Mouse (Mus musculus): ENCODE results near the gene Fam129c. TPM values are rescaled to one million over a fixed set of nuclear protein-coding genes. Genes with fewer than 3 reads are reported as not detected.

The Fam129c gene
- polyA plus RNA-seq (2016; fragmentation: Nextera tagmentation; extraction: Ambion mirVana): 5.3 and 6.3 TPM in 2 replicates

GRCm38 (mm10) chr8:71597451-71597850 is at the start of gene Fam129c:
TSS of gene Fam129c (plus strand) at chr8:71597648.
- no peak for ATAC-seq (ENCODE audit: low FRiP score)
- H3K27me3 ChIP-seq: peaks cover 30% of the 10 kb centered on the region
- no peak within 1 kb of the TSS for H3K4me3 ChIP-seq
- peaks cover 3% of the 10 kb centered on the region; the same call in 1 of the 2 replicates for H3K36me3 ChIP-seq
- H3K9me3 ChIP-seq (replicated peaks): no peaks in the 10 kb centered on the region
- no peak within 1 kb of the TSS for H3K4me2 ChIP-seq (replicated peaks)
- H3K27ac ChIP-seq: no peak within 1 kb of the TSS
- no peak within 1 kb of the TSS for H3K9ac ChIP-seq
- 72% methylated on average over 3 of the region's 3 CpGs for WGBS
- peaks cover 18% of the 10 kb centered on the region for H3K4me1 ChIP-seq

- Histone ChIP-seq H3K4me1 (no peaks in the 10 kb centered on the region), H3K36me3 (peaks cover 28% of the 10 kb centered on the region), H3K27me3 (peaks cover 12% of the 10 kb centered on the region), H3K4me2 (replicated peaks) (no peak overlapping the region), H3K4me3 (no peak overlapping the region), H3K27ac (no peak overlapping the region), H3K9ac (no peak overlapping the region), H3K9me3 (replicated peaks) (no peaks in the 10 kb centered on the region)
- 74% methylated on average over 7 of the region's 7 CpGs for WGBS
- ATAC-seq (ENCODE audit: low FRiP score): no peak
Observed at GRCm38 (mm10) chr8:71550754-71551153, 46.7 kb upstream of the Fam129c start.

- Histone ChIP-seq H3K36me3 (peaks cover 9% of the 10 kb centered on the region), H3K9me3 (replicated peaks) (no peaks in the 10 kb centered on the region), H3K4me2 (replicated peaks) (no peak overlapping the region), H3K27me3 (peaks cover 33% of the 10 kb centered on the region), H3K9ac (no peak overlapping the region), H3K27ac (no peak overlapping the region), H3K4me1 (no peaks in the 10 kb centered on the region), H3K4me3 (no peak overlapping the region)
- WGBS: 63% methylated on average over 6 of the region's 6 CpGs
- ATAC-seq (ENCODE audit: low FRiP score): no peak
Observed at GRCm38 (mm10) chr8:71552770-71553169, 44.7 kb upstream of the Fam129c start.

- 66% methylated on average over 6 of the region's 6 CpGs for WGBS
- H3K27me3 ChIP-seq: peaks cover 45% of the 10 kb centered on the region
- 0 out of 2 replicates have a peak, but pooled peaks cover 3% of the 10 kb centered on the region for H3K4me1 ChIP-seq
- no peak overlapping the region for H3K9ac ChIP-seq
- no peak overlapping the region for H3K4me3 ChIP-seq
- H3K36me3 ChIP-seq: no peaks in the 10 kb centered on the region
- H3K27ac ChIP-seq: no peak overlapping the region
- H3K9me3 ChIP-seq (replicated peaks): no peaks in the 10 kb centered on the region
- no peak for ATAC-seq (ENCODE audit: low FRiP score)
- no peak overlapping the region for H3K4me2 ChIP-seq (replicated peaks)
Observed at GRCm38 (mm10) chr8:71554001-71554400, 43.4 kb upstream of the Fam129c start.

- no peak overlapping the region for H3K4me3 ChIP-seq
- no peak overlapping the region for H3K4me2 ChIP-seq (replicated peaks)
- no peaks in the 10 kb centered on the region for H3K36me3 ChIP-seq
- no peak overlapping the region for H3K9ac ChIP-seq
- peaks cover 51% of the 10 kb centered on the region for H3K27me3 ChIP-seq
- 100% methylated on average over 2 of the region's 2 CpGs for WGBS
- no peak for ATAC-seq (ENCODE audit: low FRiP score)
- H3K27ac ChIP-seq: no peak overlapping the region
- H3K4me1 ChIP-seq: 0 out of 2 replicates have a peak, but pooled peaks cover 5% of the 10 kb centered on the region
- no peaks in the 10 kb centered on the region for H3K9me3 ChIP-seq (replicated peaks)
Observed at GRCm38 (mm10) chr8:71554644-71555043, 42.8 kb upstream of the Fam129c start.

GRCm38 (mm10) chr8:71558071-71558957 is 39.1 kb upstream of the Fam129c start, which contains the start of gene Tmem221:
TSS of gene Tmem221 (minus strand) at chr8:71558871.
- H3K4me3 ChIP-seq: peak within 1 kb of the TSS; percentile 10
- WGBS: 3% methylated on average over 70 of the region's 70 CpGs
- H3K4me1 ChIP-seq: peaks cover 13% of the 10 kb centered on the region; the same call in 1 of the 2 replicates
- no peak within 1 kb of the TSS for H3K27ac ChIP-seq
- H3K9me3 ChIP-seq (replicated peaks): no peaks in the 10 kb centered on the region
- no peaks in the 10 kb centered on the region for H3K36me3 ChIP-seq
- H3K4me2 ChIP-seq (replicated peaks): peak within 1 kb of the TSS; percentile 35
- H3K9ac ChIP-seq: no peak within 1 kb of the TSS
- H3K27me3 ChIP-seq: peaks cover 88% of the 10 kb centered on the region
- ATAC-seq (ENCODE audit: low FRiP score): no peak

- Histone ChIP-seq H3K9ac (no peak overlapping the region), H3K27me3 (peaks cover 91% of the 10 kb centered on the region), H3K4me3 (peak overlapping the region; percentile 10), H3K27ac (no peak overlapping the region), H3K36me3 (no peaks in the 10 kb centered on the region), H3K4me2 (replicated peaks) (peak overlapping the region; percentile 35), H3K9me3 (replicated peaks) (no peaks in the 10 kb centered on the region), H3K4me1 (peaks cover 13% of the 10 kb centered on the region; the same call in 1 of the 2 replicates)
- WGBS: 2% methylated on average over 24 of the region's 24 CpGs
- ATAC-seq (ENCODE audit: low FRiP score): no peak
Observed at GRCm38 (mm10) chr8:71558958-71559690, 38.3 kb upstream of the Fam129c start.

GRCm38 (mm10) chr8:71560071-71560470 is 37.4 kb upstream of the Fam129c start:
- H3K36me3 ChIP-seq: no peaks in the 10 kb centered on the region
- H3K9me3 ChIP-seq (replicated peaks): no peaks in the 10 kb centered on the region
- no peak overlapping the region for H3K9ac ChIP-seq
- no peak overlapping the region for H3K4me3 ChIP-seq
- 86% methylated on average over 3 of the region's 3 CpGs for WGBS
- H3K4me2 ChIP-seq (replicated peaks): no peak overlapping the region
- H3K27me3 ChIP-seq: peaks cover 96% of the 10 kb centered on the region
- H3K4me1 ChIP-seq: peaks cover 13% of the 10 kb centered on the region; the same call in 1 of the 2 replicates
- no peak for ATAC-seq (ENCODE audit: low FRiP score)
- H3K27ac ChIP-seq: no peak overlapping the region

GRCm38 (mm10) chr8:71560765-71561164 is 36.7 kb upstream of the Fam129c start:
- no peak overlapping the region for H3K4me3 ChIP-seq
- H3K4me2 ChIP-seq (replicated peaks): no peak overlapping the region
- ATAC-seq (ENCODE audit: low FRiP score): no peak
- H3K4me1 ChIP-seq: peaks cover 13% of the 10 kb centered on the region; the same call in 1 of the 2 replicates
- H3K36me3 ChIP-seq: no peaks in the 10 kb centered on the region
- WGBS: 90% methylated on average over 5 of the region's 5 CpGs
- H3K27ac ChIP-seq: no peak overlapping the region
- peaks cover 93% of the 10 kb centered on the region for H3K27me3 ChIP-seq
- no peak overlapping the region for H3K9ac ChIP-seq
- H3K9me3 ChIP-seq (replicated peaks): no peaks in the 10 kb centered on the region

GRCm38 (mm10) chr8:71561401-71561800 is 36.0 kb upstream of the Fam129c start:
- ATAC-seq (ENCODE audit: low FRiP score): 0 out of 2 replicates have a peak, but pooled peaks have one; percentile 46
- Histone ChIP-seq H3K4me2 (replicated peaks) (no peak overlapping the region), H3K9me3 (replicated peaks) (no peaks in the 10 kb centered on the region), H3K4me1 (peaks cover 13% of the 10 kb centered on the region; the same call in 1 of the 2 replicates), H3K9ac (no peak overlapping the region), H3K4me3 (no peak overlapping the region), H3K27me3 (peaks cover 92% of the 10 kb centered on the region), H3K36me3 (no peaks in the 10 kb centered on the region), H3K27ac (no peak overlapping the region)
- 5% methylated on average over 15 of the region's 15 CpGs for WGBS

- H3K9me3 ChIP-seq (replicated peaks): no peaks in the 10 kb centered on the region
- H3K4me2 ChIP-seq (replicated peaks): peak overlapping the region; percentile 42
- peaks cover 13% of the 10 kb centered on the region; the same call in 1 of the 2 replicates for H3K4me1 ChIP-seq
- peaks cover 88% of the 10 kb centered on the region for H3K27me3 ChIP-seq
- ATAC-seq (ENCODE audit: low FRiP score): 0 out of 2 replicates have a peak, but pooled peaks have one; percentile 21
- H3K36me3 ChIP-seq: no peaks in the 10 kb centered on the region
- H3K9ac ChIP-seq: no peak overlapping the region
- peak overlapping the region; percentile 18; the same call in 1 of the 2 replicates for H3K4me3 ChIP-seq
- WGBS: 1% methylated on average over 33 of the region's 33 CpGs
- H3K27ac ChIP-seq: no peak overlapping the region
Observed at GRCm38 (mm10) chr8:71562751-71563150, 34.7 kb upstream of the Fam129c start.

GRCm38 (mm10) chr8:71563992-71564391 is 33.5 kb upstream of the Fam129c start:
- Histone ChIP-seq H3K9me3 (replicated peaks) (no peaks in the 10 kb centered on the region), H3K4me2 (replicated peaks) (no peak overlapping the region), H3K36me3 (no peaks in the 10 kb centered on the region), H3K9ac (no peak overlapping the region), H3K27me3 (peaks cover 88% of the 10 kb centered on the region), H3K4me1 (peaks cover 16% of the 10 kb centered on the region), H3K4me3 (no peak overlapping the region), H3K27ac (no peak overlapping the region)
- no peak for ATAC-seq (ENCODE audit: low FRiP score)
- WGBS: 94% methylated on average over 4 of the region's 4 CpGs

Data from hindbrain, embryonic 12.5 days (tissue).